Mouse (Mus musculus) regulatory T cell (primary cell): ENCODE data around the gene P3h4.

Experiments used
- in situ Hi-C: fragments of 300-600 bp; cut with MboI, MseI; formaldehyde crosslinking; loops from one replicate; pipeline ENCODE4 v1.15.1; 2025; ENCODE audit warnings: high pct_unique_total_duplicates

The P3h4 gene

GRCm38 (mm10) chr11:100414021-100414913 is at the start of gene P3h4:
Gene P3h4, minus strand, starts transcription at chr11:100414836.
- in situ Hi-C loops, result no loop called here

- in situ Hi-C loops, result no loop called here
Observed at GRCm38 (mm10) chr11:100462699-100463098, 48.1 kb upstream of the P3h4 start.

GRCm38 (mm10) chr11:100457711-100458110 is 43.1 kb upstream of the P3h4 start:
- in situ Hi-C loops, result no loop called here

- in situ Hi-C loops, result no loop called here
Observed at GRCm38 (mm10) chr11:100457247-100457646, 42.6 kb upstream of the P3h4 start.

- in situ Hi-C loops, result no loop called here
Observed at GRCm38 (mm10) chr11:100442625-100443024, 28.0 kb upstream of the P3h4 start.

- in situ Hi-C loops, result no loop called here
Observed at GRCm38 (mm10) chr11:100441797-100442196, 27.2 kb upstream of the P3h4 start, which contains the start of the genes Nt5c3b and Klhl10. Gene Nt5c3b, minus strand, starts transcription at chr11:100441808. Gene Klhl10, plus strand, starts transcription at chr11:100441917.

- in situ Hi-C loops, result no loop called here
Observed at GRCm38 (mm10) chr11:100440691-100441522, 26.3 kb upstream of the P3h4 start.

GRCm38 (mm10) chr11:100437901-100438300 is 23.3 kb upstream of the P3h4 start:
- in situ Hi-C loops, result no loop called here

GRCm38 (mm10) chr11:100435678-100436246 is 21.1 kb upstream of the P3h4 start:
- in situ Hi-C loops, result no loop called here

- in situ Hi-C loops, result no loop called here
Observed at GRCm38 (mm10) chr11:100432002-100432401, 17.4 kb upstream of the P3h4 start.

GRCm38 (mm10) chr11:100430052-100430451 is 15.4 kb upstream of the P3h4 start:
- in situ Hi-C loops, result no loop called here

GRCm38 (mm10) chr11:100428612-100429199 is 14.1 kb upstream of the P3h4 start:
- in situ Hi-C loops, result no loop called here

GRCm38 (mm10) chr11:100426820-100427219 is 12.2 kb upstream of the P3h4 start:
- in situ Hi-C loops, result no loop called here

- in situ Hi-C loops, result no loop called here
Observed at GRCm38 (mm10) chr11:100425851-100426250, 11.2 kb upstream of the P3h4 start.

GRCm38 (mm10) chr11:100423836-100424235 is 9.2 kb upstream of the P3h4 start:
- in situ Hi-C loops, result no loop called here

- in situ Hi-C loops, result no loop called here
Observed at GRCm38 (mm10) chr11:100421537-100421936, 6.9 kb upstream of the P3h4 start.

GRCm38 (mm10) chr11:100414914-100415822 is 532 bp upstream of the P3h4 start, which contains the start of gene Fkbp10:
Gene Fkbp10, plus strand, starts transcription at chr11:100415697.
- in situ Hi-C loops, result no loop called here

GRCm38 (mm10) chr11:100413541-100413940 is 1.1 kb downstream of the P3h4 start:
- in situ Hi-C loops, result no loop called here

- in situ Hi-C loops, result no loop called here
Observed at GRCm38 (mm10) chr11:100411736-100412135, 2.9 kb downstream of the P3h4 start.

- in situ Hi-C loops, result loop anchor here (5.0 kb wide), 1 partner anchor 42 kb away; no protein-coding TSS in a partner anchor
Observed at GRCm38 (mm10) chr11:100409686-100410085, 5.0 kb downstream of the P3h4 start.
